Mouse (Mus musculus) liver, adult 2 months (tissue): Measurements from ENCODE around the gene Cyp2d22. TPM values are rescaled to one million over a fixed set of nuclear protein-coding genes. Genes with fewer than 3 reads are reported as not detected.
A peak's percentile ranks its signal among the peaks of the same experiment; 100 is the strongest.

ENCODE experiments used
- DNase-seq: peaks from one replicate; pipeline ENCODE4 v3.0.0-alpha.2; 2011; ENCODE audit warnings: low read depth, low spot score; ENCODE audit errors: extremely low read depth
- H3K27ac ChIP-seq: fragments of 200-500 bp; replicated peaks from 2 replicates; pipeline ENCODE4 v1.5.1; 2012; ENCODE audit warnings: low read depth, mild to moderate bottlenecking, control low read depth, inconsistent platforms, low read length; ENCODE audit not compliant: insufficient read depth
- H3K27me3 ChIP-seq: fragments of 200-500 bp; 2 replicates; pipeline ENCODE4 v1.6.1; 2012; ENCODE audit warnings: mild to moderate bottlenecking, moderate library complexity, low read length, inconsistent platforms; ENCODE audit not compliant: control insufficient read depth, insufficient read depth
- H3K36me3 ChIP-seq: fragments of 200-500 bp; 2 replicates; pipeline ENCODE4 v1.6.1; 2012; ENCODE audit warnings: low read length, inconsistent platforms; ENCODE audit not compliant: control insufficient read depth, insufficient read depth
- H3K4me1 ChIP-seq: fragments of 200-500 bp; 2 replicates; pipeline ENCODE4 v1.6.1; 2011; ENCODE audit warnings: low read length; ENCODE audit not compliant: control insufficient read depth, insufficient read depth
- H3K4me3 ChIP-seq: fragments of 200-500 bp; 2 replicates; pipeline ENCODE4 v1.5.1; 2011; ENCODE audit warnings: low read depth, mild to moderate bottlenecking, control low read depth, low read length, moderate library complexity; ENCODE audit not compliant: insufficient read depth
- H3K79me2 ChIP-seq: fragments of 200-500 bp; 2 replicates; pipeline ENCODE4 v1.6.1; 2012; ENCODE audit warnings: inconsistent platforms, mild to moderate bottlenecking, low read length, moderate library complexity; ENCODE audit not compliant: control insufficient read depth, insufficient read depth
- H3K9ac ChIP-seq: fragments of 200-500 bp; 2 replicates; pipeline ENCODE4 v1.6.1; 2012; ENCODE audit warnings: low read depth, mild to moderate bottlenecking, control low read depth, inconsistent platforms, low read length
- CTCF ChIP-seq: fragments of 200-500 bp; IDR thresholded peaks from 2 replicates; pipeline ENCODE4 v1.5.1; 2011; ENCODE audit warnings: low read depth, low read length, control low read depth
- POLR2A ChIP-seq: fragments of 200-500 bp; IDR thresholded peaks from 2 replicates; pipeline ENCODE4 v1.6.1; 2011; ENCODE audit warnings: low read length, control low read depth; ENCODE audit not compliant: insufficient read depth; ENCODE audit errors: extremely low read depth
- WGBS: fragments of 180-500 bp; shearing (Covaris S2); methylation state at CpG from one replicate; pipeline ENCODE4 v1.1.7; 2018; 5-methylcytosine and 5-hydroxymethylcytosine counted together
- polyA plus RNA-seq: library from polyadenylated mRNA; depleted of rRNA; stranded (reverse); fragments of >200 nt; gene quantifications from 2 replicates; pipeline ENCODE4 v1.2.3, GENCODE M21; 2012
- total RNA-seq: library from RNA; depleted of rRNA; stranded (reverse); fragments of >200 nt; gene quantifications from 2 replicates; pipeline ENCODE4 v1.2.3, GENCODE M21; 2014

The Cyp2d22 gene
- total and polyA plus RNA-seq, 2 experiments = 83.3 to 337 TPM

DNA sequence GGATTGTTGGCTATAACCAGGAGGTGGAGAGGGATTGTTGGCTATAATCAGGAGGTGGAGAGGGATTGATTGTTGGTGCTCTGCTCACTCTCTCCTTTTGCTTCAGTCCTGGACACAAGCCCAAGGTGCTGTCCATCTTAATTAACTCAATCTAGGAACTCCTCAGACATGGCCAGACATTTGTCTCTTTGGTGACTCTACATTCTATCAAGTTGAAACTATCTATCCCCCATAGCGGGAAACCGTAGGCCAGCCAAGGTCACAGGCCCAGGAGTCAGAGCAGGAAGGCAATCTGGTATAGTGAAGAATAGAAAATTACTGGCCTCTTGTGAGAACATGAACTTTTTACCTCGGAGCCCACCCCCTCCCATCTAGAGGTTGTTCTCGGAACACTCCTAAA is 17.8 kb downstream of the Cyp2d22 start:
- Histone ChIP-seq H3K27me3 (no peaks in the 10 kb centered on the region), H3K27ac (peak overlapping the region; percentile 98), H3K4me1 (peaks cover 17% of the 10 kb centered on the region), H3K4me3 (no peak overlapping the region), H3K9ac (peak overlapping the region; percentile 27; the same call in 1 of the 2 replicates), H3K79me2 (no peaks in the 10 kb centered on the region), H3K36me3 (no peaks in the 10 kb centered on the region)
- 71% methylated on average over 4 of the region's 4 CpGs for WGBS
- TF ChIP-seq CTCF (no peak), POLR2A (no peak)
- DNase-seq = peak; percentile 60

DNA sequence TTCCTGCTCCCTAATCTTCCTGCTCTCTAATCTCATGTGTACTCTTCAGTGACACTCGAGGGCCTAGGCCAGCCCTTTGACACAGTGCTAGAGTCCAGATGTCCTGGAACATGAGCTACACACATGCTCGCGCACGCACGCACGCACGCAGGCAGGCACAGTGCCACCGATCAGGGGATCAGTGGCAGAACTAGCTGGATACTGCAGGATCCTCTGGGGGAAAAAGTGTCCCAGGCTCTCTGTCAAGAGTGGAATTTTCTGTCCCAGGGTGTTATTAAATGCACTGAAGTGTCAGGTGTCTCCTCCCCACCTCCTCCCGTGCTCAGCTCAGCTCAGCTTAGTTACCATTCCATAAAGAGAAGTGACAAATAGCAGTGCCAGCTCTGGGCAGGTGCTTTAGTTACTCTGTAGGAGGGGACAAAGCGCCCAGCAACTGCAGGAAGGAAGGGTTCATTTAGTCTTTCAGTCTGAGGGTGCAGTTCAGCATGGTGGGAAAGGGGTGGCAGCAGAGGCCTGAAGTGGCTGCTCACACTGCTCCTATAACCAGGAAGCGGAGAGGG is 18.5 kb downstream of the Cyp2d22 start:
- Histone ChIP-seq H3K79me2 (no peaks in the 10 kb centered on the region), H3K27ac (peak overlapping the region; percentile 98), H3K36me3 (no peaks in the 10 kb centered on the region), H3K4me1 (peaks cover 17% of the 10 kb centered on the region), H3K9ac (peak overlapping the region; percentile 68), H3K4me3 (no peak overlapping the region), H3K27me3 (no peaks in the 10 kb centered on the region)
- TF ChIP-seq CTCF = peak; percentile 71
- TF ChIP-seq POLR2A = 0 out of 2 replicates have a peak, but pooled peaks have one; percentile 19
- peak; percentile 93 for DNase-seq
- WGBS = 8% methylated on average over 11 of the region's 11 CpGs

DNA sequence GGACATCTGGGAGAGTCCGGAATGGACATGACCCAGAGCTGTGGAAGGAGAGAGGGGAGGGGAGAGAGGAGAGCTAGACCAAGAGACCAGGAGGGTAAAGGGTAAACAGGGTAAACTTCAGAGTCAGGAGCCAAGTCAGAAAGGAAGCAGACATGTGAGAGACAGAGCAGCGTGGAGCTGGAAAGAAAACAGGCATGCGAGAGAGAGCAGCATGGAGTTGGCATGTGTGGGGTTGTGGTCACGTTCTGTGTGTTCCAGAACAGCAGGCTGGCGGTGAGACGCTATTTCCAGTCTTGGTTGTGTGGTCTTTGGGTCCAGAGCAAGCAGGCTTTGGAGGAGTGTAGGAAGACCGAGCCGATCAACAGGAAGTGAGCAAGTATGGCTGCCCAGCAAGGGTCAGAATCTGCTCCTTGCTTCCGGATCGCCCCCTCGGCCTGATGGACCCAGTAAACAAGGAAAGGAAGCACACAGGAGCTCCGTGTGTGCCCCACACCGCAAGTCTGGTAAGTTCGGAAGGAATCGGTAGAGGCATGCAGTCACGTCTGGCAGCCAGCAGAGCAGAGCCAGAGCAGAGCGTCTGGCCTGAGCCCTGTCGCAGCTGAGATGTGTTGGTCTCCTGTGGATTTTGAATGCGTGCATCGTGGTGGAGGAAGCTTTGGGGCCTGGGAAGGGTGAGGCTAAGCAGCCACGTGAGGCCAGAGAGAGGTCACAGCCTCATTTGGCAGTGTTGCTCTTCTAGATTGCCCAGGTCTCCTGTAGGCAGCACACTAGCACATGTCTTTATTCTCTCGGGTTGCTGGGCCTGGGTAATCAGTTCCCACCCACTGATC is 21.4 kb downstream of the Cyp2d22 start:
- H3K4me3 ChIP-seq = peak overlapping the region; percentile 37
- no peak for TF ChIP-seq CTCF
- no peak for TF ChIP-seq POLR2A
- peaks cover 4% of the 10 kb centered on the region for H3K79me2 ChIP-seq
- peak; percentile 75 for DNase-seq
- WGBS = 59% methylated on average over 22 of the region's 22 CpGs
- peak overlapping the region; percentile 61 for H3K27ac ChIP-seq
- no peaks in the 10 kb centered on the region for H3K36me3 ChIP-seq
- H3K4me1 ChIP-seq = peaks cover 17% of the 10 kb centered on the region
- peak overlapping the region; percentile 48 for H3K9ac ChIP-seq
- H3K27me3 ChIP-seq = no peaks in the 10 kb centered on the region

DNA sequence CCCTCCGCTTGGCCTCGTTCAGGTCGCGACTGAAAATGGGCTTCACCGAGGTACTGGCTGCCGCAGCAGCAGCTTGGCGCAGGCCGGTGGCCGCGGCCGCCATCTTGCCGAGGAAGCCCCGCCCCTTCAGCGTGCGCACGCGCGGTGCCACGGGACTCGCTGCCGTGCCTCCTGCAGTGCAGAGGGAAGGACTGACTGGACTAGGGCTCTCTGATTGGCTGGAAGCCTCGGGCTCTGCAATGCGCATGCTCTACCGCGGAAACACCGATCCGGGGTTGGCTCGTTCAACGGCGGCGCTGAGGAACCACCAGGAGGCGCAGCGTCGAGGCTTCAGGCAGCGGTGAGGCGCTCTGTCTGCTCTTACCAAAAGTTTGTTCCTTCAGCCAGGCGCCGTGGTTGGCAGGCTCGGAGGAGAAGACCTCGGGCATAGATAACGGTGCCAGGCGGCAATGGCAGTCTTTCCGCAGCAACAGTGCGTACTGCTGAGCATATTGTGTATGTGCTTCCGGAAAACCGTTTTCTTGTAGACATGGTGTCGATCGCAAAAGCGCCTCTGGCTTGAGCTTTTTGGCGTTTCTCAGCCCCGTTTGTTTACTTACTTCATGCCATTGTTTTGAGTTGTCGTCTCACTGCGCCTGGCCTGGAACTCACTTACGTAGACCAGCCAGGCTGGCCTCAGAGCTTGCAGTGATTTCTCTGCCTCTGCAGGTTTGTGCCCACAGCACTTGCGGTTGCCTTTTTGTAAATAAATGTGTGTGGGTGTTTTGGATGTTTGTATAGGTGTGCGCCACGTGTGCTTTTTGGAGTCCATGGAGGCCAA is 25.7 kb downstream of the Cyp2d22 start, which contains the start of gene Ndufa6:
Ndufa6 (minus strand) TSS at position 197 of the 820 bp plus-strand sequence.
- peaks cover 11% of the 10 kb centered on the region for H3K36me3 ChIP-seq
- peaks cover 22% of the 10 kb centered on the region for H3K4me1 ChIP-seq

DNA sequence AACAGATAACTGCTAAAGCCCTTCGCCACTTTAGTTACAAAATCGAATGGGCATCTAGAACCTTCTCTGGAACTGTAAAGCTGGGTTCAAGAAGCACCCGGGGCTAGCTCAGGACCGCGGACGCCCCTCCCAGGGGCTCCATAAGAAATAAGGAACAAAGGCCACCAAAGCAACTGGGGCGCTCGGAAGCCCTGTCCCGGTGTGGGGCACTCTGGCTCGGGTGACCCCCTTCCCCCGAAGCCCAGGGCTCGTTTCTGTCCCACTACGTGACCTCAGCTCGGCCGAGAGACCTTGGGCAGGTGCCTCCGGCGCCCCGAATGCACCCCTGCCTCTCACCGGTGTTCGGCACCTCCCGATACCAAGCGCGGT is 26.3 kb downstream of the Cyp2d22 start:
- peaks cover 21% of the 10 kb centered on the region for H3K79me2 ChIP-seq
- no peaks in the 10 kb centered on the region for H3K27me3 ChIP-seq
- peaks cover 14% of the 10 kb centered on the region for H3K36me3 ChIP-seq
- H3K4me3 ChIP-seq = peak overlapping the region; percentile 90
- peaks cover 20% of the 10 kb centered on the region for H3K4me1 ChIP-seq
- under 1% methylated on average over 23 of the region's 23 CpGs for WGBS
- peak overlapping the region; percentile 97 for H3K9ac ChIP-seq
- TF ChIP-seq CTCF (no peak), POLR2A (no peak)
- no peak for DNase-seq
- peak overlapping the region; percentile 95 for H3K27ac ChIP-seq

More for the DNA sequence above, 25.7 kb downstream of the Cyp2d22 start, which contains the start of gene Ndufa6:
- Histone ChIP-seq H3K9ac (peak within 1 kb of the TSS; percentile 97), H3K4me3 (peak within 1 kb of the TSS; percentile 90), H3K27ac (peak within 1 kb of the TSS; percentile 95), H3K79me2 (peaks cover 21% of the 10 kb centered on the region), H3K27me3 (no peaks in the 10 kb centered on the region)
- WGBS = under 1% methylated on average over 57 of the region's 57 CpGs
- peak; percentile 97 for DNase-seq
- TF ChIP-seq CTCF = peak; percentile 97
- TF ChIP-seq POLR2A = peak; percentile 94
